Mouse (Mus musculus): ENCODE measurements around the gene Slc38a10. TPM values are rescaled to one million over a fixed set of nuclear protein-coding genes. Genes with fewer than 3 reads are reported as not detected.
A peak's percentile ranks its signal among the peaks of the same experiment; 100 is the strongest.

The Slc38a10 gene
- polyA plus RNA-seq, 1 experiment from 2014 or later, result 57.5 TPM

DNA sequence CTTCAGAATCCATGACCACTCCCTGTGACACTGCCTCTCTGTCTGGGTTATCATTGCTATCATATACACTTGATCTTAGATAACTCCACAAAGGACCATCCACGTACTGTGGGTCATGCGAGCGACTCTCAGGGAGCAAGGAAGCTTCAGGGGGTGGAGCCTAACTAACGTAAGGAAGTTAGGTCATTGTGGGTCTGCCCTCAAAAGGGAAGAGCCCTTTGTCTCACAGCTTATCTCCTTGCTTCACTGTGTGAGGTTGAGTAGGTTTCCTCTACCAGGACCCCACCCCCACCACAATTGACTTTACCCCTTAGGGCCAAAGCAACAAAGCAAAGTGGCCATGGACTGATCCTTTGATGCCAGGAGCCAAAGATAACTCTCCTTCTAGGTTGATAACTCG lies 7.7 kb upstream of the Slc38a10 start:
- WGBS (ENCODE audit: insufficient replicate concordance), result 21% methylated on average over 5 of the region's 5 CpGs
- H3K27me3 ChIP-seq (ENCODE audit: control insufficient read depth, insufficient read depth, low read length), result no peaks in the 10 kb centered on the region
- no peak overlapping the region for H3K9ac ChIP-seq (ENCODE audit: low read depth, low read length)
- no peaks in the 10 kb centered on the region for H3K9me3 ChIP-seq (replicated peaks; ENCODE audit: control insufficient read depth, low read length)
- no peaks in the 10 kb centered on the region for H3K36me3 ChIP-seq (ENCODE audit: control insufficient read depth, insufficient read depth, low read length)
- no peak overlapping the region for H3K4me3 ChIP-seq (ENCODE audit: low read depth, low read length)
- H3K4me1 ChIP-seq (ENCODE audit: control insufficient read depth, insufficient read depth, low read length), result peaks cover 19% of the 10 kb centered on the region
- H3K27ac ChIP-seq (ENCODE audit: low read depth, low read length), result no peak overlapping the region; the same call in 1 of the 2 replicates
- no peak overlapping the region for H3K4me2 ChIP-seq
- ATAC-seq (replicated peaks; ENCODE audit: insufficient number of reproducible peaks, low FRiP score, low TSS enrichment), result 0 out of 2 replicates have a peak, but pooled peaks have one; percentile 19

GRCm38 (mm10) chr11:120150440-120151112 lies 570 bp downstream of the Slc38a10 start:
- H3K27me3 ChIP-seq (ENCODE audit: control insufficient read depth, insufficient read depth, low read length), result no peaks in the 10 kb centered on the region
- WGBS (ENCODE audit: insufficient replicate concordance), result under 1% methylated on average over 44 of the region's 44 CpGs
- peak; percentile 53; the same call in 1 of the 2 replicates for ATAC-seq (replicated peaks; ENCODE audit: insufficient number of reproducible peaks, low FRiP score, low TSS enrichment)

GRCm38 (mm10) chr11:120149510-120150200 lies 1.5 kb downstream of the Slc38a10 start:
- no peak for ATAC-seq (replicated peaks; ENCODE audit: insufficient number of reproducible peaks, low FRiP score, low TSS enrichment)
- H3K36me3 ChIP-seq (ENCODE audit: control insufficient read depth, insufficient read depth, low read length), result no peaks in the 10 kb centered on the region; the same call in 1 of the 2 replicates
- H3K27ac ChIP-seq (ENCODE audit: low read depth, low read length), result peak overlapping the region; percentile 87; the same call in 1 of the 2 replicates
- H3K4me2 ChIP-seq, result peak overlapping the region; percentile 92
- 28% methylated on average over 6 of the region's 6 CpGs for WGBS (ENCODE audit: insufficient replicate concordance)
- H3K4me3 ChIP-seq (ENCODE audit: low read depth, low read length), result peak overlapping the region; percentile 92
- H3K27me3 ChIP-seq (ENCODE audit: control insufficient read depth, insufficient read depth, low read length), result no peaks in the 10 kb centered on the region
- no peaks in the 10 kb centered on the region for H3K9me3 ChIP-seq (replicated peaks; ENCODE audit: control insufficient read depth, low read length)
- peaks cover 17% of the 10 kb centered on the region for H3K4me1 ChIP-seq (ENCODE audit: control insufficient read depth, insufficient read depth, low read length)
- peak overlapping the region; percentile 86 for H3K9ac ChIP-seq (ENCODE audit: low read depth, low read length)

More at GRCm38 (mm10) chr11:120150440-120151112, 570 bp downstream of the Slc38a10 start:
- Histone ChIP-seq H3K36me3 (ENCODE audit: control insufficient read depth, insufficient read depth, low read length) (no peaks in the 10 kb centered on the region; the same call in 1 of the 2 replicates), H3K4me2 (peak overlapping the region; percentile 92), H3K9me3 (replicated peaks; ENCODE audit: control insufficient read depth, low read length) (no peaks in the 10 kb centered on the region), H3K4me1 (ENCODE audit: control insufficient read depth, insufficient read depth, low read length) (peaks cover 12% of the 10 kb centered on the region), H3K27ac (ENCODE audit: low read depth, low read length) (peak overlapping the region; percentile 87), H3K9ac (ENCODE audit: low read depth, low read length) (peak overlapping the region; percentile 86), H3K4me3 (ENCODE audit: low read depth, low read length) (peak overlapping the region; percentile 92)

DNA sequence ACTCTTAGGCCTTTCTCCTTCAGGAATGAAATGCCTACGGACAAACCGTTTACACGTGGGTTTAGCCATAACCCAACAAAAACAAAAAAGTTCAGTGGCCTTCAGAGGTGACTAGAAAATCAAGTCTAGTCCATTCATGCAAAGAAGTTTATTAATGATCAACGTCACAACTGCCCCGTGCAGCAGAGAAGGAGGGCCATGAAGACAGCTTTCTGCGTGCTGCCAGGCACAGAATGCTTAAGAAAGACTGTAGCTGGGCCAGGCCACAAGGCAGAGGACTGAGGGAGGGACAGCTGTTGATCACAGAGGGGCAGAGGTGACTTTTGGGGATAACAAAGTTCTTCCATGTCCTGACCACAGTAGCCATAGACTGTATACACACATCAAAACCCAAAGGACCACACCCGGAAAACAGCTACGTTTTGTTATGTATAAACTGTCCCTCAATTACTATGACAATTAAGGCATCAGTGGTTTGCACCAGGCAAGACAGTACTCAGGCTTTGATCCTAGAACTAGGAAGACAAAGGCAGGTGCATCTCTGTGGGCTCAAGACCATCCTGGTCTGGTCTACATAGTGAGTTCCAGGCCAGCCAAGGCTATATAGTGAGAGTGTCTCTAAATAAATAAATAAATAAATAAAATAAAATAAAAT lies 2.8 kb downstream of the Slc38a10 start:
- no peak overlapping the region for H3K27ac ChIP-seq (ENCODE audit: low read depth, low read length)
- no peaks in the 10 kb centered on the region for H3K9me3 ChIP-seq (replicated peaks; ENCODE audit: control insufficient read depth, low read length)
- no peak overlapping the region for H3K4me2 ChIP-seq
- ATAC-seq (replicated peaks; ENCODE audit: insufficient number of reproducible peaks, low FRiP score, low TSS enrichment), result no peak
- H3K36me3 ChIP-seq (ENCODE audit: control insufficient read depth, insufficient read depth, low read length), result no peaks in the 10 kb centered on the region; the same call in 1 of the 2 replicates
- H3K4me3 ChIP-seq (ENCODE audit: low read depth, low read length), result no peak overlapping the region
- no peak overlapping the region for H3K9ac ChIP-seq (ENCODE audit: low read depth, low read length)
- 83% methylated on average over 8 of the region's 8 CpGs for WGBS (ENCODE audit: insufficient replicate concordance)
- no peaks in the 10 kb centered on the region for H3K27me3 ChIP-seq (ENCODE audit: control insufficient read depth, insufficient read depth, low read length)
- H3K4me1 ChIP-seq (ENCODE audit: control insufficient read depth, insufficient read depth, low read length), result peaks cover 28% of the 10 kb centered on the region

DNA sequence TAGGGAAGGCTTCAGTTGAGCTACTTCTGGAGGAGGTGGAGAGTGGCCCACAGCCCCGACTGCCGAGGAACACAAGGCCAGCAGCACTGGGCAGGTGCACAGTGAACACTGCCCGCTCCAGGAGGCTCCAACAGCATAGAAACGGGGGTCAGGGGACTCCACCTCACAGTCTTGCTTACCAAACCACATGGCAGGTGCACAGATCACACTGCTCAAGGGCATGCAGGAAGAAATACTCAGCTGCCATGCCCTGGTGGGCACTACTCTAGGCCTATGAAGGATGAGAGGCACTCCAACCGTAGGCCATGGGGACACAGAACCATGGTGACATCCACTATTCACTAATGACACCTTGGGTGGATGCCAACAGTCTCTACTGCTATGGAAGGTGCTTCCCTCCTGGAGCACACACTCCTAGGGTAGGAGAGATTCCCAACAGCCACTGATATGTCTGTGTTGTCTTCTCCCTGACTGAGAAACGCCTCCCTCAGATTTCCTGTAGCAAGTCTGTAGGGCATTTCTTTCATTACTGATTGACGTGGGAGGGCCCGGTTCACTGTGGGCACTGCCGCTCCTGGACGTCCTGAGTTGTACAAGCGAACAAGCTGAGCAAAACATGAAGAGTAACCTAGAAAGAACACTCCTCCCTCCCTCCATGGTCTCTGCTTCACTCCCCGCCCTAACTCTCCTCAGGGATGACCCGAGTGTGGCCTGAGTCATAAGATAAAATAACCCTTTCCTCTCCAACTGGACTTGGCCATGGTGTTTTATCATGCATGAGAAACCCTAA lies 7.2 kb downstream of the Slc38a10 start:
- H3K27me3 ChIP-seq (ENCODE audit: control insufficient read depth, insufficient read depth, low read length), result no peaks in the 10 kb centered on the region
- WGBS (ENCODE audit: insufficient replicate concordance), result 71% methylated on average over 13 of the region's 13 CpGs
- no peaks in the 10 kb centered on the region; the same call in 1 of the 2 replicates for H3K36me3 ChIP-seq (ENCODE audit: control insufficient read depth, insufficient read depth, low read length)
- no peaks in the 10 kb centered on the region for H3K9me3 ChIP-seq (replicated peaks; ENCODE audit: control insufficient read depth, low read length)
- no peak for ATAC-seq (replicated peaks; ENCODE audit: insufficient number of reproducible peaks, low FRiP score, low TSS enrichment)
- H3K4me3 ChIP-seq (ENCODE audit: low read depth, low read length), result no peak overlapping the region
- H3K27ac ChIP-seq (ENCODE audit: low read depth, low read length), result peak overlapping the region; percentile 68
- H3K4me1 ChIP-seq (ENCODE audit: control insufficient read depth, insufficient read depth, low read length), result peaks cover 42% of the 10 kb centered on the region
- no peak overlapping the region for H3K4me2 ChIP-seq
- H3K9ac ChIP-seq (ENCODE audit: low read depth, low read length), result no peak overlapping the region

DNA sequence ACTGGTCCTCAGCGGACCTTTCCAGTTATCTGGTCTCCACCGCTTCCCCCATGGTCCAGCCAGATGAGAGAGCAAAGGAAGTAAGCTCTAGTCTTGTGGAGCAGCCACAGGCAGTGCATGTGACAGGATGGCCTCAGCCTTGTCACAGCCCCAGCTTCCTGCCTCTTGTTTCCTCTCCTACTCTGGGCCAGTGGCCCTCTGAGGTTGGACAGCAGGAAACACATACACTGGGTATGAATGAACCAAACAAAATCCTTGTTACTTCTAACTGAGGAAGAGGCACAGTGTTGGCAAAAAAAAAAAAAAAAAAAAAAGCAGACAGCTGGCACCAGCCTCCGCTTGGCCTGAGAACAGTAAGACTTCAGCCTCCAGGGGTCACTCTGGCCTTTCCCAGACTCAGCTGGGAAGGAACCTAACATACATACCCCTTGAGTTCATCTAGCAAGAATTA lies 8.5 kb downstream of the Slc38a10 start:
- no peak overlapping the region; the same call in 1 of the 2 replicates for H3K9ac ChIP-seq (ENCODE audit: low read depth, low read length)
- peak overlapping the region; percentile 68 for H3K27ac ChIP-seq (ENCODE audit: low read depth, low read length)
- no peaks in the 10 kb centered on the region; the same call in none of the 2 replicates for H3K36me3 ChIP-seq (ENCODE audit: control insufficient read depth, insufficient read depth, low read length)
- H3K4me2 ChIP-seq, result no peak overlapping the region
- H3K9me3 ChIP-seq (replicated peaks; ENCODE audit: control insufficient read depth, low read length), result no peaks in the 10 kb centered on the region
- peak; percentile 73; the same call in 1 of the 2 replicates for ATAC-seq (replicated peaks; ENCODE audit: insufficient number of reproducible peaks, low FRiP score, low TSS enrichment)
- peaks cover 53% of the 10 kb centered on the region for H3K4me1 ChIP-seq (ENCODE audit: control insufficient read depth, insufficient read depth, low read length)
- H3K4me3 ChIP-seq (ENCODE audit: low read depth, low read length), result no peak overlapping the region
- H3K27me3 ChIP-seq (ENCODE audit: control insufficient read depth, insufficient read depth, low read length), result no peaks in the 10 kb centered on the region
- WGBS (ENCODE audit: insufficient replicate concordance), result 59% methylated on average over 3 of the region's 3 CpGs

DNA sequence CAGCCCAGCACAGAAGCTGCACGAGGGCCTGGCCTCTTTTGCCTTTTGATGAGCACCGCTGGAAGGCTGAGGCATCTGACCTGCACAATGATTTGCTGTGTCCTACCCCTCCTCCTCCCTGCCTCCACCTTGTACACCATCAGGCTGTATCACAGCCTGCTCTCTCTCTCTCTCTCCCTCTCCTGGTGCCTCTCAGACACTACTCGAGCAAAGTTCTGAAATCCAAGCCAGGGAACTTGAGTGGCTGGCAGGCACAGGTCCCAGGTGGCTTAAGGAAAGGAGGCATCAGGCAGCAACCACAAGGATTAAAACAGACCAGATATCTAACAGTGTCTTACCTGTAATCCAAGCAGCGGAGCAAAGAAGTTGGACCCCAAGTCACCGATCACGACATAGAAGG lies 10.9 kb downstream of the Slc38a10 start:
- peaks cover 76% of the 10 kb centered on the region for H3K4me1 ChIP-seq (ENCODE audit: control insufficient read depth, insufficient read depth, low read length)
- H3K4me2 ChIP-seq, result no peak overlapping the region
- no peak for ATAC-seq (replicated peaks; ENCODE audit: insufficient number of reproducible peaks, low FRiP score, low TSS enrichment)
- H3K9ac ChIP-seq (ENCODE audit: low read depth, low read length), result no peak overlapping the region
- no peak overlapping the region for H3K27ac ChIP-seq (ENCODE audit: low read depth, low read length)
- no peaks in the 10 kb centered on the region for H3K9me3 ChIP-seq (replicated peaks; ENCODE audit: control insufficient read depth, low read length)
- H3K36me3 ChIP-seq (ENCODE audit: control insufficient read depth, insufficient read depth, low read length), result no peaks in the 10 kb centered on the region; the same call in 1 of the 2 replicates
- WGBS (ENCODE audit: insufficient replicate concordance), result 71% methylated on average over 6 of the region's 6 CpGs
- H3K27me3 ChIP-seq (ENCODE audit: control insufficient read depth, insufficient read depth, low read length), result no peaks in the 10 kb centered on the region
- H3K4me3 ChIP-seq (ENCODE audit: low read depth, low read length), result no peak overlapping the region

DNA sequence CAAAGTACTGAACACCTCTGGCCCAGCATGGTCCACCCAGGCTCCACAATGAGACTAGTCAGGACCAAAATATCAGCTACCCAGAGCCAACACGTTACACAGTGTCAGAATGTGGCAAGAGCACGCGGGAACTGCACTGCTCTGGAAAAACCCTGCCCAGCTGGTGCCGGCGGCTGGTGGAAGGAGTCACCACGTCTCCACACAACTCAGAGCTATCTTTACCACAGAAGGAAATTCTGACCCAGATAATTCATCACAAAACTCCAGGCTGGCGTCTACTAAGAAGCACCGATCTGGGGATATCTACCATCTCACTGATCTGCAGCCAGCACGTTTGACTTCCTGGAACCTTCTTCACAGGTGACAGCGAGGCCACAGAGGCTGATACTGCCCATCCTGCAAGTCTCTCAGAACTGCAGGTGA lies 11.8 kb downstream of the Slc38a10 start:
- Histone ChIP-seq H3K4me2 (no peak overlapping the region), H3K9ac (ENCODE audit: low read depth, low read length) (no peak overlapping the region), H3K36me3 (ENCODE audit: control insufficient read depth, insufficient read depth, low read length) (peaks cover 4% of the 10 kb centered on the region), H3K27me3 (ENCODE audit: control insufficient read depth, insufficient read depth, low read length) (no peaks in the 10 kb centered on the region), H3K9me3 (replicated peaks; ENCODE audit: control insufficient read depth, low read length) (no peaks in the 10 kb centered on the region), H3K27ac (ENCODE audit: low read depth, low read length) (no peak overlapping the region), H3K4me1 (ENCODE audit: control insufficient read depth, insufficient read depth, low read length) (peaks cover 78% of the 10 kb centered on the region), H3K4me3 (ENCODE audit: low read depth, low read length) (no peak overlapping the region)
- no peak for ATAC-seq (replicated peaks; ENCODE audit: insufficient number of reproducible peaks, low FRiP score, low TSS enrichment)
- 65% methylated on average over 10 of the region's 10 CpGs for WGBS (ENCODE audit: insufficient replicate concordance)

All from heart, embryonic 11.5 days (tissue).